Mouse (Mus musculus) heart, embryonic 14.5 days (tissue): ENCODE measurements around the gene Ruvbl1. TPM values are rescaled to one million over a fixed set of nuclear protein-coding genes. Genes with fewer than 3 reads are reported as not detected.

Experiments used
- ATAC-seq: fragments of 200-750 bp; cut with Nextera tagmentation; 2 replicates; pipeline ENCODE4 v1.8.0; 2017; ENCODE audit warnings: low read depth, moderate TSS enrichment; ENCODE audit not compliant: insufficient number of reproducible peaks, insufficient read depth, low FRiP score
- H3K27ac ChIP-seq, 2 experiments: fragments of 200-500 bp in 1 of 2; fragments of 300-500 bp in 1 of 2; sonication (generic) in 1 of 2; replicated peaks in 1 of 2; 2 replicates each; pipeline ENCODE4 v1.5.1; 2012 to 2014; ENCODE audit warnings: low read depth in 2 of 2, low read length in 2 of 2, control low read depth in 1 of 2, mild to moderate bottlenecking in 1 of 2, mixed read lengths in 1 of 2; ENCODE audit not compliant: control insufficient read depth in 1 of 2, insufficient read depth in 1 of 2
- H3K27me3 ChIP-seq: fragments of 300-500 bp; sonication (generic); 2 replicates; pipeline ENCODE4 v1.6.1; 2014; ENCODE audit warnings: mild to moderate bottlenecking, low read length, control low read depth; ENCODE audit not compliant: control insufficient read depth, insufficient read depth
- H3K36me3 ChIP-seq: fragments of 300-500 bp; sonication (generic); 2 replicates; pipeline ENCODE4 v1.6.1; 2014; ENCODE audit warnings: mild to moderate bottlenecking, control low read depth, low read length, mixed read lengths; ENCODE audit not compliant: control insufficient read depth, insufficient read depth
- H3K4me1 ChIP-seq, 2 experiments: fragments of 200-500 bp in 1 of 2; fragments of 300-500 bp in 1 of 2; sonication (generic) in 1 of 2; 2 replicates each; pipeline ENCODE4 v1.6.1; 2012 to 2014; ENCODE audit warnings: low read length in 2 of 2, control low read depth in 1 of 2, mixed read lengths in 1 of 2; ENCODE audit not compliant: control insufficient read depth in 2 of 2, insufficient read depth in 2 of 2
- H3K4me2 ChIP-seq: fragments of 300-500 bp; sonication (generic); 2 replicates; pipeline ENCODE4 v1.6.1; 2014; ENCODE audit warnings: mild to moderate bottlenecking, low read length
- H3K4me3 ChIP-seq, 2 experiments: fragments of 200-500 bp in 1 of 2; fragments of 300-500 bp in 1 of 2; sonication (generic) in 1 of 2; 2 replicates each; pipeline ENCODE4 v1.5.1; 2012 to 2014; ENCODE audit warnings: low read length in 2 of 2, mild to moderate bottlenecking in 2 of 2, control low read depth in 1 of 2, low read depth in 1 of 2, moderate library complexity in 1 of 2; ENCODE audit not compliant: control insufficient read depth in 1 of 2, insufficient read depth in 1 of 2
- H3K9ac ChIP-seq: fragments of 300-500 bp; sonication (generic); 2 replicates; pipeline ENCODE4 v1.6.1; 2014; ENCODE audit warnings: mild to moderate bottlenecking, low read length
- H3K9me3 ChIP-seq: fragments of 300-500 bp; sonication (generic); 2 replicates; pipeline ENCODE4 v1.6.1; 2016; ENCODE audit warnings: low read length, control low read depth; ENCODE audit not compliant: control insufficient read depth
- WGBS: fragments of 180-500 bp; shearing (Covaris S2); extraction: QIAGEN DNeasy Blood & Tissue Kit; methylation state at CpG from one replicate; pipeline ENCODE4 v1.1.7; 2014; 5-methylcytosine and 5-hydroxymethylcytosine counted together
- polyA plus RNA-seq: library from polyadenylated mRNA; unstranded; fragments of >200 nt; fragmentation: Nextera tagmentation; extraction: Ambion mirVana; gene quantifications from 2 replicates; pipeline ENCODE4 v1.2.1, GENCODE M21; 2014

The Ruvbl1 gene
- polyA plus RNA-seq, 1 experiment from 2014 or later: 72.2 TPM

GRCm38 (mm10) chr6:88483111-88483510 is 17.9 kb downstream of the Ruvbl1 start:
- peaks cover 99% of the 10 kb centered on the region for H3K36me3 ChIP-seq
- no peak overlapping the region for H3K4me3 ChIP-seq
- ATAC-seq: no peak
- 62% methylated on average over 7 of the region's 7 CpGs for WGBS
- H3K4me1 ChIP-seq: peaks cover 2 to 21% of the 10 kb centered on the region in 2 experiments; a peak in 3 of 4 replicates
- no peaks in the 10 kb centered on the region for H3K27me3 ChIP-seq
- H3K4me2 ChIP-seq: no peak overlapping the region
- no peak overlapping the region for H3K9ac ChIP-seq
- 0 out of 4 replicates have a peak overlapping the region, but pooled peaks of 1 of the 2 experiments have one; percentile 6 for H3K27ac ChIP-seq
- H3K9me3 ChIP-seq: no peaks in the 10 kb centered on the region

- Histone ChIP-seq H3K36me3 (peaks cover 96% of the 10 kb centered on the region), H3K27ac (no peak overlapping the region)
Observed at GRCm38 (mm10) chr6:88483913-88484312, 18.7 kb downstream of the Ruvbl1 start.

GRCm38 (mm10) chr6:88485378-88485777 is 20.2 kb downstream of the Ruvbl1 start:
- Histone ChIP-seq H3K36me3 (peaks cover 82% of the 10 kb centered on the region), H3K9ac (no peak overlapping the region), H3K27me3 (no peaks in the 10 kb centered on the region), H3K9me3 (no peaks in the 10 kb centered on the region), H3K4me1 (peaks cover 2 to 16% of the 10 kb centered on the region in 2 experiments; a peak in 3 of 4 replicates), H3K4me3 (no peak overlapping the region), H3K27ac (no peak overlapping the region), H3K4me2 (no peak overlapping the region)
- no peak for ATAC-seq
- 84% methylated on average over 6 of the region's 6 CpGs for WGBS

More at GRCm38 (mm10) chr6:88483913-88484312, 18.7 kb downstream of the Ruvbl1 start:
- H3K9ac ChIP-seq: no peak overlapping the region
- ATAC-seq: no peak
- no peak overlapping the region for H3K4me3 ChIP-seq
- H3K9me3 ChIP-seq: no peaks in the 10 kb centered on the region
- H3K4me1 ChIP-seq: peaks cover 2 to 21% of the 10 kb centered on the region in 2 experiments; a peak in 3 of 4 replicates
- H3K4me2 ChIP-seq: no peak overlapping the region
- no peaks in the 10 kb centered on the region for H3K27me3 ChIP-seq

GRCm38 (mm10) chr6:88486893-88487292 is 21.7 kb downstream of the Ruvbl1 start:
- no peak overlapping the region for H3K4me3 ChIP-seq
- peaks cover 2 to 11% of the 10 kb centered on the region in 2 experiments; a peak in 2 of 4 replicates for H3K4me1 ChIP-seq
- H3K36me3 ChIP-seq: peaks cover 79% of the 10 kb centered on the region
- H3K9me3 ChIP-seq: no peaks in the 10 kb centered on the region
- H3K9ac ChIP-seq: no peak overlapping the region
- ATAC-seq: no peak
- H3K4me2 ChIP-seq: no peak overlapping the region
- no peak overlapping the region for H3K27ac ChIP-seq
- no peaks in the 10 kb centered on the region for H3K27me3 ChIP-seq
- 86% methylated on average over 8 of the region's 8 CpGs for WGBS

- ATAC-seq: no peak
- Histone ChIP-seq H3K4me1 (no peaks in the 10 kb centered on the region), H3K4me3 (no peak overlapping the region), H3K27ac (no peak overlapping the region), H3K9ac (no peak overlapping the region), H3K27me3 (no peaks in the 10 kb centered on the region), H3K9me3 (no peaks in the 10 kb centered on the region), H3K4me2 (no peak overlapping the region), H3K36me3 (peaks cover 71% of the 10 kb centered on the region)
- 80% methylated on average over 7 of the region's 7 CpGs for WGBS
Observed at GRCm38 (mm10) chr6:88489026-88489425, 23.8 kb downstream of the Ruvbl1 start.

- no peaks in the 10 kb centered on the region for H3K27me3 ChIP-seq
- H3K36me3 ChIP-seq: peaks cover 63% of the 10 kb centered on the region
- H3K27ac ChIP-seq: no peak overlapping the region
- WGBS: 79% methylated on average over 6 of the region's 6 CpGs
- no peak for ATAC-seq
- no peak overlapping the region for H3K9ac ChIP-seq
- H3K4me2 ChIP-seq: no peak overlapping the region
- H3K9me3 ChIP-seq: no peaks in the 10 kb centered on the region
- H3K4me3 ChIP-seq: no peak overlapping the region
- no peaks in the 10 kb centered on the region for H3K4me1 ChIP-seq
Observed at GRCm38 (mm10) chr6:88489834-88490233, 24.6 kb downstream of the Ruvbl1 start.

- H3K36me3 ChIP-seq: peaks cover 54% of the 10 kb centered on the region
- no peak overlapping the region for H3K4me3 ChIP-seq
- H3K4me2 ChIP-seq: no peak overlapping the region
- H3K27me3 ChIP-seq: no peaks in the 10 kb centered on the region
- H3K4me1 ChIP-seq: no peaks in the 10 kb centered on the region
- no peaks in the 10 kb centered on the region for H3K9me3 ChIP-seq
- no peak overlapping the region for H3K27ac ChIP-seq
- ATAC-seq: no peak
- WGBS: 91% methylated on average over 12 of the region's 12 CpGs
- no peak overlapping the region for H3K9ac ChIP-seq
Observed at GRCm38 (mm10) chr6:88490629-88491354, 25.6 kb downstream of the Ruvbl1 start.

GRCm38 (mm10) chr6:88493712-88494111 is 28.5 kb downstream of the Ruvbl1 start:
- Histone ChIP-seq H3K9ac (no peak overlapping the region), H3K27me3 (no peaks in the 10 kb centered on the region), H3K27ac (no peak overlapping the region), H3K36me3 (peaks cover 47% of the 10 kb centered on the region), H3K4me2 (no peak overlapping the region), H3K9me3 (no peaks in the 10 kb centered on the region), H3K4me1 (no peaks in the 10 kb centered on the region), H3K4me3 (no peak overlapping the region)
- no peak for ATAC-seq
- WGBS: 86% methylated on average over 6 of the region's 6 CpGs
